Mouse (Mus musculus) hindbrain, embryonic 16.5 days (tissue): Measurements from ENCODE around the gene 1110017D15Rik. TPM values are rescaled to one million over a fixed set of nuclear protein-coding genes. Genes with fewer than 3 reads are reported as not detected.
"Not testable (repeated sequence)": the region's sequence is repeated elsewhere in the genome, so short reads cannot be mapped to it uniquely, and the experiment has no call there.

ENCODE experiments used
- ATAC-seq: fragments of 200-750 bp; cut with Nextera tagmentation; 2 replicates; pipeline ENCODE4 v1.8.0; 2017; ENCODE audit warnings: moderate TSS enrichment, moderate library complexity
- H3K27ac ChIP-seq: fragments of 300-500 bp; sonication (generic); 2 replicates; pipeline ENCODE4 v1.5.1; 2014; ENCODE audit warnings: low read depth, mild to moderate bottlenecking, control low read depth, low read length, moderate library complexity
- H3K27me3 ChIP-seq: fragments of 300-500 bp; sonication (generic); replicated peaks from 2 replicates; pipeline ENCODE4 v1.6.1; 2014; ENCODE audit warnings: low read length; ENCODE audit not compliant: control insufficient read depth, insufficient read depth
- H3K36me3 ChIP-seq: fragments of 300-500 bp; sonication (generic); 2 replicates; pipeline ENCODE4 v1.6.1; 2014; ENCODE audit warnings: mild to moderate bottlenecking, low read length, moderate library complexity, mixed read lengths; ENCODE audit not compliant: control insufficient read depth, insufficient read depth
- H3K4me1 ChIP-seq: fragments of 300-500 bp; sonication (generic); 2 replicates; pipeline ENCODE4 v1.6.1; 2014; ENCODE audit warnings: low read depth, low read length; ENCODE audit not compliant: control insufficient read depth, insufficient read depth
- H3K4me2 ChIP-seq: fragments of 300-500 bp; sonication (generic); 2 replicates; pipeline ENCODE4 v1.6.1; 2014; ENCODE audit warnings: mild to moderate bottlenecking, low read length, control low read depth, moderate library complexity
- H3K4me3 ChIP-seq: fragments of 300-500 bp; sonication (generic); 2 replicates; pipeline ENCODE4 v1.5.1; 2014; ENCODE audit warnings: mild to moderate bottlenecking, low read length, control low read depth, moderate library complexity
- H3K9ac ChIP-seq: fragments of 300-500 bp; sonication (generic); 2 replicates; pipeline ENCODE4 v1.6.1; 2014; ENCODE audit warnings: low read depth, mild to moderate bottlenecking, control low read depth, low read length, moderate library complexity
- H3K9me3 ChIP-seq: fragments of 300-500 bp; sonication (generic); 2 replicates; pipeline ENCODE4 v1.6.1; 2014; ENCODE audit warnings: mild to moderate bottlenecking, low read length, moderate library complexity; ENCODE audit not compliant: control insufficient read depth
- WGBS: fragments of 180-500 bp; shearing (Covaris S2); extraction: QIAGEN DNeasy Blood & Tissue Kit; methylation state at CpG from one replicate; pipeline ENCODE4 v1.1.7; 2014; 5-methylcytosine and 5-hydroxymethylcytosine counted together
- polyA plus RNA-seq: library from polyadenylated mRNA; unstranded; fragments of >200 nt; fragmentation: Nextera tagmentation; extraction: Ambion mirVana; gene quantifications from 2 replicates; pipeline ENCODE4 v1.2.1, GENCODE M21; 2015

The 1110017D15Rik gene
- polyA plus RNA-seq, 1 experiment from 2014 or later: 21.7 TPM

DNA sequence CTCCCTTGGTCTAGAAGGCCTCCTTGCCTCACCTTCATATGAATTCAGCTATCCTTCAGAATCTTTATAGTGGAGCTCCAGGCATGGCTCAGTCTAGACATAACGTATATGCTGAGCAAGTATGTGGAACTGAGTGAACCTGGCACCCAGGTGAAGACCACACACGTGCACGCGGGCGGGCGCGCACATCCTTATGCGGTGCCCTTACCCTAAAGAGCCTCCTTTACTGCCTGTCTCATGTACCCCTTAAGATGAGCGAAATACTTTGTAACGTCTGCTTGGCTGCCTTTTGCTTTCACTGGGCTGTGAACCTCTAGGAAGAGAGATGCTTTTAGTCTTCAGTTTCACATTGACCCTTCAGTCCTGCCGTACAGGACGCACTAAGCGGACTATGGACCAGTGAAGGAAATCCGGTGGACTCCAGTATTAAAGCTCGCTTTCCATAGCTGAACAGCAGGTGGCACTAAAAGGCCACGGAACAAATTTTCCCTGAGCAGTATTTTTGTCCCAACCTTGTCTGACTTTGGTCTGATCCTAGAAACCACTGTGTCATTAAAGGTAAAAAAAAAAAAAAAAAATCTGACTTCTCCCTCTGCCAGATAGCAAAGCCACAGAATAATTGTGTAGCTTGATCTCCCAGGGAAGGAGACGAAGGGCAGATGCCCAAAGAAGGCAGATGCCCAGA is 48.6 kb downstream of the 1110017D15Rik start:
- no peak for ATAC-seq
- H3K27me3 ChIP-seq: no peaks in the 10 kb centered on the region
- WGBS: 55% methylated on average over 17 of the region's 17 CpGs
- H3K9me3 ChIP-seq: no peaks in the 10 kb centered on the region
- no peak overlapping the region for H3K4me3 ChIP-seq
- peaks cover 18% of the 10 kb centered on the region for H3K4me1 ChIP-seq
- H3K36me3 ChIP-seq: no peaks in the 10 kb centered on the region
- H3K27ac ChIP-seq: no peak overlapping the region
- H3K4me2 ChIP-seq: no peak overlapping the region
- H3K9ac ChIP-seq: no peak overlapping the region

- Histone ChIP-seq H3K4me1 (peaks cover 9% of the 10 kb centered on the region), H3K9ac (peak overlapping the region; percentile 83), H3K9me3 (no peaks in the 10 kb centered on the region), H3K4me2 (peak overlapping the region; percentile 53), H3K36me3 (no peaks in the 10 kb centered on the region), H3K27ac (peak overlapping the region; percentile 78), H3K4me3 (peak overlapping the region; percentile 78), H3K27me3 (no peaks in the 10 kb centered on the region)
- ATAC-seq: no peak
- 2% methylated on average over 17 of the region's 17 CpGs for WGBS
These were observed 51.9 kb downstream of the 1110017D15Rik start for GRCm38 (mm10) chr4:41465287-41465665.

GRCm38 (mm10) chr4:41464345-41465286 is 52.5 kb downstream of the 1110017D15Rik start, which contains the start of the genes Kif24 and Nudt2:
Kif24 (minus strand) TSS chr4:41464887.
Nudt2 (plus strand) TSS chr4:41465151.
- Histone ChIP-seq H3K27me3 (no peaks in the 10 kb centered on the region), H3K4me2 (peak within 1 kb of the TSS; percentile 72), H3K9me3 (no peaks in the 10 kb centered on the region), H3K36me3 (no peaks in the 10 kb centered on the region), H3K27ac (peak within 1 kb of the TSS; percentile 79), H3K4me3 (peak within 1 kb of the TSS; percentile 78), H3K4me1 (peaks cover 9% of the 10 kb centered on the region), H3K9ac (peak within 1 kb of the TSS; percentile 83)
- under 1% methylated on average over 69 of the region's 70 CpGs for WGBS
- peak; percentile 99 for ATAC-seq

GRCm38 (mm10) chr4:41463051-41463738 is 53.9 kb downstream of the 1110017D15Rik start:
- not testable (repeated sequence) for H3K36me3 ChIP-seq, ATAC-seq, H3K9me3 ChIP-seq, H3K27ac ChIP-seq, H3K9ac ChIP-seq, H3K4me3 ChIP-seq, H3K27me3 ChIP-seq, H3K4me1 ChIP-seq
- peak overlapping the region; percentile 72; the same call in 1 of the 2 replicates for H3K4me2 ChIP-seq
- WGBS: 80% methylated on average over 3 of the region's 3 CpGs

- H3K36me3 ChIP-seq: no peaks in the 10 kb centered on the region
- no peak overlapping the region for H3K4me2 ChIP-seq
- H3K9ac ChIP-seq: no peak overlapping the region
- H3K27me3 ChIP-seq: no peaks in the 10 kb centered on the region
- H3K9me3 ChIP-seq: no peaks in the 10 kb centered on the region
- H3K27ac ChIP-seq: no peak overlapping the region
- ATAC-seq: no peak
- H3K4me3 ChIP-seq: no peak overlapping the region
- peaks cover 4% of the 10 kb centered on the region; the same call in 1 of the 2 replicates for H3K4me1 ChIP-seq
- 95% methylated on average over 1 of the region's 1 CpGs for WGBS
These were observed 56.4 kb downstream of the 1110017D15Rik start for GRCm38 (mm10) chr4:41460690-41461089.

Other genes starting within 250 kb of the 1110017D15Rik start
- gene Ubap2, start 242.2 kb downstream of the 1110017D15Rik start, polyA plus RNA-seq: 50.1 and 60.2 TPM in 2 replicates
- gene Dcaf12, start 202.4 kb downstream of the 1110017D15Rik start, polyA plus RNA-seq: 75.5 and 81.4 TPM in 2 replicates
- 64.3 and 69.4 TPM in 2 replicates for gene Ubap1, start 168.3 kb downstream of the 1110017D15Rik start, polyA plus RNA-seq
- 2.4 and 2.8 TPM in 2 replicates for gene Kif24, start 52.4 kb downstream of the 1110017D15Rik start, polyA plus RNA-seq
- 74.1 and 76.8 TPM in 2 replicates for gene Nudt2, start 52.2 kb downstream of the 1110017D15Rik start, polyA plus RNA-seq
- 18.4 and 19.5 TPM in 2 replicates for gene AI464131, start 14.3 kb downstream of the 1110017D15Rik start, polyA plus RNA-seq
- 14.2 and 14.8 TPM in 2 replicates for gene Fam219a, start 52.2 kb upstream of the 1110017D15Rik start, polyA plus RNA-seq
- gene Dnaic1, start 52.4 kb upstream of the 1110017D15Rik start, polyA plus RNA-seq: 2.4 and 3.3 TPM in 2 replicates
- gene Enho, start 123.0 kb upstream of the 1110017D15Rik start, polyA plus RNA-seq: 115 and 117 TPM in 2 replicates
- gene Cntfr, start 179.8 kb upstream of the 1110017D15Rik start, polyA plus RNA-seq: 22.5 and 29.5 TPM in 2 replicates
- gene Il11ra1, start 182.7 kb upstream of the 1110017D15Rik start, polyA plus RNA-seq: 46.4 and 46.6 TPM in 2 replicates
- gene Rpp25l, start 196.2 kb upstream of the 1110017D15Rik start, polyA plus RNA-seq: 63.6 and 65.2 TPM in 2 replicates
- 309 and 323 TPM in 2 replicates for gene Dctn3, start 205.8 kb upstream of the 1110017D15Rik start, polyA plus RNA-seq
- gene Arid3c, start 213.8 kb upstream of the 1110017D15Rik start, polyA plus RNA-seq: 0.76 and 0.84 TPM in 2 replicates
- gene Galt, start 237.9 kb upstream of the 1110017D15Rik start, polyA plus RNA-seq: 60.9 and 61.8 TPM in 2 replicates
- 86.8 and 96.3 TPM in 2 replicates for gene Sigmar1, start 238.8 kb upstream of the 1110017D15Rik start, polyA plus RNA-seq